Mouse (Mus musculus): ENCODE measurements around the gene Gm20388. TPM values are rescaled to one million over a fixed set of nuclear protein-coding genes. Genes with fewer than 3 reads are reported as not detected.

The Gm20388 gene
- polyA plus RNA-seq, 1 experiment from 2014 or later: not detected

DNA sequence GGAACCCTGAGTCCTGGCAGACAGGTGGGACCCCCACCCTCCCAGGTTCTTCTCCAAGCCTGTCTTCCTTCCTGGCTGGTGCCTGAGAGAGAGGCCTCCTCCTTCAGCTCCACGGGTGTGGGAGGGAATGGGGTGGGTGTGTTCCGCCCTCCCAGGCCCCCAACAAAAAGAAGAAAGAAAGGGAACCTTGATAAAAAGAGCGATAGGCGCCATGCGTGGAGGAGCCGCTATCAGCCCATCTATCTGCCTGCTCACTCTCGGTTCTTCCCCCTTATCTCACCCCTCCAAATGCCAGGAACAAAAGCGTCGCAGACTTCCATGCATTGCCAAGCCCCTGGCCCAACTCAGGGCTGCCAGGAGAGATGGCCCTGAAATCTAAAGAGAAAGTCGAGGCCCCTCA, 2382.8 kb downstream of the Gm20388 start:
- Histone ChIP-seq H3K9ac (ENCODE audit: low read length) (no peak overlapping the region), H3K4me3 (ENCODE audit: low read length) (no peak overlapping the region), H3K27me3 (ENCODE audit: control insufficient read depth, insufficient read depth, low read depth, low read length) (no peaks in the 10 kb centered on the region), H3K9me3 (ENCODE audit: control insufficient read depth, low read length) (no peaks in the 10 kb centered on the region), H3K27ac (ENCODE audit: low read length) (peak overlapping the region; percentile 31), H3K36me3 (ENCODE audit: control insufficient read depth, insufficient read depth, low read length) (no peaks in the 10 kb centered on the region), H3K4me2 (ENCODE audit: low read depth, low read length) (no peak overlapping the region), H3K4me1 (replicated peaks; ENCODE audit: control insufficient read depth, insufficient read depth, low read length) (peaks cover 37% of the 10 kb centered on the region)
- WGBS: 50% methylated on average over 10 of the region's 10 CpGs
- no peak for ATAC-seq (ENCODE audit: low read depth)

- no peak overlapping the region for H3K4me2 ChIP-seq (ENCODE audit: low read depth, low read length)
- H3K9ac ChIP-seq (ENCODE audit: low read length): no peak overlapping the region
- H3K27me3 ChIP-seq (ENCODE audit: control insufficient read depth, insufficient read depth, low read depth, low read length): no peaks in the 10 kb centered on the region
These were observed 2383.6 kb downstream of the Gm20388 start for GRCm38 (mm10) chr8:122294273-122294683.

DNA sequence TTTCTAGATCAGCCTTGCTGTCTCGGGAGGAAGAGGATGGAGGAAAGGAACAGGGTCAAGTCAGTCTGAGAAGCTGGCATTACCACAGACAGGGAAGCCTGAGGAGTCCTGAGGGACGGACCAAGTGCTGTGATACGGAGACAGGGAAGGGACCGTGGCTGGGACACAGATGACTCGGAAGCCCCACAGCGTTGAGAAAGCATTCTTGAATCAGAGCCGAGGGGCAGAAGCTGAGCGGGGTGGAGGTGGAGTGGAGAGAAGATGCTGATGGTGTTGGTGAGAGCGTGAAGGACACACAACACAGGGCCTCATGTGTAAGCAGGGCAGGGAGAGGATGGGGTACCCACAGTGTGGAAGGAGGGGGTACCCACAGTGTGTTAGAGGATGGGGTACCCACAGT, 2384.7 kb downstream of the Gm20388 start:
- Histone ChIP-seq H3K27ac (ENCODE audit: low read length) (no peak overlapping the region), H3K9me3 (ENCODE audit: control insufficient read depth, low read length) (no peaks in the 10 kb centered on the region), H3K4me1 (replicated peaks; ENCODE audit: control insufficient read depth, insufficient read depth, low read length) (peaks cover 36% of the 10 kb centered on the region), H3K36me3 (ENCODE audit: control insufficient read depth, insufficient read depth, low read length) (no peaks in the 10 kb centered on the region), H3K4me2 (ENCODE audit: low read depth, low read length) (no peak overlapping the region), H3K9ac (ENCODE audit: low read length) (no peak overlapping the region), H3K4me3 (ENCODE audit: low read length) (no peak overlapping the region), H3K27me3 (ENCODE audit: control insufficient read depth, insufficient read depth, low read depth, low read length) (no peaks in the 10 kb centered on the region)
- 55% methylated on average over 9 of the region's 9 CpGs for WGBS
- ATAC-seq (ENCODE audit: low read depth): no peak

More at GRCm38 (mm10) chr8:122294273-122294683, 2383.6 kb downstream of the Gm20388 start:
- Histone ChIP-seq H3K36me3 (ENCODE audit: control insufficient read depth, insufficient read depth, low read length) (no peaks in the 10 kb centered on the region), H3K4me3 (ENCODE audit: low read length) (no peak overlapping the region), H3K9me3 (ENCODE audit: control insufficient read depth, low read length) (no peaks in the 10 kb centered on the region), H3K27ac (ENCODE audit: low read length) (peak overlapping the region; percentile 83), H3K4me1 (replicated peaks; ENCODE audit: control insufficient read depth, insufficient read depth, low read length) (peaks cover 34% of the 10 kb centered on the region)
- peak; percentile 90 for ATAC-seq (ENCODE audit: low read depth)
- 5% methylated on average over 7 of the region's 7 CpGs for WGBS

DNA sequence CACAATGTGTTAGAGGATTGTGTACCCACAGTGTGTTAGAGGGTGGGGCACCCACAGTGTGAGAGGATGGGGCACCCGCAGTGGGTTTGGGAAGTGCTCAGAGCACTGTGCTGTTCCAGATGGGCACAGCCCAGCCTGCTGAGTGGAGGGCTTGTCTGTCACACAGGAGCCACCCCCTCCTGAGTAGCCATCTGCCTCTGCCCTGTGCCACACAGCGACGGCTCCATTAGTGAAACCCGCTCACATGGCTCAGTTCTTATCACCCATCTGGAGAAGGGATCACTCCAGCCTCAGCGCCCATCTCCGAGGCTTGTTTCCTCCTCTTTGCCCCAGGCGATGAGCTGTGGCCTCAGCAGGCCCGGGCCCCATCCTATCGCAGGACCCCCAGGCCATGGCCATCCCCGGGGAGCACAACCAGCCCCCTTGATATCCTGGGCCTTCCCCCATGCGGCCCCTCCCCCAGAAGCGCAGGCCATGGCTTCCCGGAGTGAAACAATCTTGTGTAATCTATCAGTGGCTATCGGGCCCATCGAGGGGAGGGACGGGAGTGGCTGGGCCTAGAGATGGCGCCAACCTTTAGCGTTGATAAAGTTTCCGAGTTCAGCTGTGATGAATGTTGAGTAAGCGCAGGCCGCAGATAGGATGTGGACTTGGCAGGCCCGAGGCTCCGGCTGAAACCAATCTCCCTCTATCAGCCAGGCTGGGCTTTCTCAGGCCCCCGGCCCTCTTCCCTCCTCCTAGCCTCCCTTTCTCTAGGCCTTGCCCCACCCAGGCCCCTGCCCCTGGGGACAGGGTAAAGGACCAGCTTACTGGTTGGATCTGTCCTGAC, 2385.7 kb downstream of the Gm20388 start:
- no peaks in the 10 kb centered on the region for H3K27me3 ChIP-seq (ENCODE audit: control insufficient read depth, insufficient read depth, low read depth, low read length)
- 0 out of 2 replicates have a peak overlapping the region, but pooled peaks have one; percentile 8 for H3K27ac ChIP-seq (ENCODE audit: low read length)
- H3K4me2 ChIP-seq (ENCODE audit: low read depth, low read length): no peak overlapping the region
- 0 out of 2 replicates have a peak, but pooled peaks have one; percentile 6 for ATAC-seq (ENCODE audit: low read depth)
- WGBS: 23% methylated on average over 24 of the region's 24 CpGs
- H3K9ac ChIP-seq (ENCODE audit: low read length): peak overlapping the region; percentile 35; the same call in 1 of the 2 replicates
- no peaks in the 10 kb centered on the region for H3K36me3 ChIP-seq (ENCODE audit: control insufficient read depth, insufficient read depth, low read length)
- no peaks in the 10 kb centered on the region for H3K9me3 ChIP-seq (ENCODE audit: control insufficient read depth, low read length)
- H3K4me1 ChIP-seq (replicated peaks; ENCODE audit: control insufficient read depth, insufficient read depth, low read length): peaks cover 33% of the 10 kb centered on the region
- H3K4me3 ChIP-seq (ENCODE audit: low read length): no peak overlapping the region

DNA sequence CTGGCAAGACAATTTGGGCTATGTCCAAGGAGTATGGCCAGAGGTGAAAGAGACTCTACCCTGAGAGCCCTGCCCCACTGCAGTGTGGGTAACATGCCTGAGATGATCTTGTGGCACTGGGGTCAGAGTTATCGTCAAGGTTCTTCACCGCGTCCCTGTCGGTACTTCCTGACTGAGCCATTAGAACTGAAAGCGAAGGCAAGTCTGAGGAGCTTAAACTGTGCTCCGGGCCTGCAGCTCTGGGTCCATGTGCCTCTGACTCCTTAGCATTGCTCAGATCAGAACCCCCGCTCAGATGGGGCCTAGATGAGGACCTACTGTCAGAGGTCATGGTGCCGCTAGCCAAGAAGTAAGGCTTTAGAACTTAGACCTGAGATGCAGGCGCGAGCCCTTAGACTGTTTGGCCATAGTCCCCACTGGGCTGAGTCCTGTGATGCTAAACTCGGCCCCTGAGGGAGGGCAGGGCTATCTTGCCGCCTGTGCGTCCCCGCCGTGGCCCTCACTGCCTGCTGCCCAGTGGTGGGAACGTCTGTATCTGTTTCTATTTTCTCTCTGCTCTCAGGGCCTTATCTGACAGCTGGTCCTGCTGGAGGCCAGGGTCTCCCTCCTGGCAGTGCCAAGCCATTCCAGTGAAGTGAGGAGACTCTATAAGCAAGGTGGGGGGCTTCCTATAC, 2389.1 kb downstream of the Gm20388 start:
- WGBS: 63% methylated on average over 16 of the region's 16 CpGs
- Histone ChIP-seq H3K4me2 (ENCODE audit: low read depth, low read length) (no peak overlapping the region), H3K9me3 (ENCODE audit: control insufficient read depth, low read length) (no peaks in the 10 kb centered on the region), H3K36me3 (ENCODE audit: control insufficient read depth, insufficient read depth, low read length) (no peaks in the 10 kb centered on the region), H3K27me3 (ENCODE audit: control insufficient read depth, insufficient read depth, low read depth, low read length) (no peaks in the 10 kb centered on the region), H3K27ac (ENCODE audit: low read length) (no peak overlapping the region), H3K4me1 (replicated peaks; ENCODE audit: control insufficient read depth, insufficient read depth, low read length) (peaks cover 36% of the 10 kb centered on the region), H3K9ac (ENCODE audit: low read length) (0 out of 2 replicates have a peak overlapping the region, but pooled peaks have one; percentile 2), H3K4me3 (ENCODE audit: low read length) (no peak overlapping the region)
- ATAC-seq (ENCODE audit: low read depth): no peak

DNA sequence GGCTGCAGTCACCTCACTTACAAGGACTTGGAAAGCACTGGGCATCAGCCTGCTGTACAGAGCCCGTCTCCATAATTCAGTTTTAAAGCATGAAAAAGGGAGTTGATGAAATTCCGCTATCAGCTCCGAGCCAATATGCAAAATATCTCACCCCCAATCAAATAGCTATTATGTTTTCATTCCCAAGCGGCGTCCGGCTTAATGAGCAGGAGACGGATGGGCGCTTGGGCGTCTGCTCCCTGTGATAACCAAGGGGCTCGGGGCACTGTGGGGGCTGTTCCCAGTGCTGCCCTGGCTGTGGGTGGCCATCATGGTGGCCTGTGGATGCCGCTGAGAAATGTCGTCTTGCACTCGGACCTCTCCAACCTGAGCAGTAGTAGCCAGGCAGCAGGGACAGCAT, 2390.4 kb downstream of the Gm20388 start:
- no peak for ATAC-seq (ENCODE audit: low read depth)
- 74% methylated on average over 13 of the region's 13 CpGs for WGBS
- Histone ChIP-seq H3K36me3 (ENCODE audit: control insufficient read depth, insufficient read depth, low read length) (no peaks in the 10 kb centered on the region), H3K4me1 (replicated peaks; ENCODE audit: control insufficient read depth, insufficient read depth, low read length) (peaks cover 27% of the 10 kb centered on the region), H3K9me3 (ENCODE audit: control insufficient read depth, low read length) (no peaks in the 10 kb centered on the region), H3K4me2 (ENCODE audit: low read depth, low read length) (no peak overlapping the region), H3K27ac (ENCODE audit: low read length) (no peak overlapping the region), H3K27me3 (ENCODE audit: control insufficient read depth, insufficient read depth, low read depth, low read length) (no peaks in the 10 kb centered on the region), H3K9ac (ENCODE audit: low read length) (no peak overlapping the region), H3K4me3 (ENCODE audit: low read length) (no peak overlapping the region)

GRCm38 (mm10) chr8:122301866-122302265, 2391.2 kb downstream of the Gm20388 start:
- no peak overlapping the region for H3K27ac ChIP-seq (ENCODE audit: low read length)

DNA sequence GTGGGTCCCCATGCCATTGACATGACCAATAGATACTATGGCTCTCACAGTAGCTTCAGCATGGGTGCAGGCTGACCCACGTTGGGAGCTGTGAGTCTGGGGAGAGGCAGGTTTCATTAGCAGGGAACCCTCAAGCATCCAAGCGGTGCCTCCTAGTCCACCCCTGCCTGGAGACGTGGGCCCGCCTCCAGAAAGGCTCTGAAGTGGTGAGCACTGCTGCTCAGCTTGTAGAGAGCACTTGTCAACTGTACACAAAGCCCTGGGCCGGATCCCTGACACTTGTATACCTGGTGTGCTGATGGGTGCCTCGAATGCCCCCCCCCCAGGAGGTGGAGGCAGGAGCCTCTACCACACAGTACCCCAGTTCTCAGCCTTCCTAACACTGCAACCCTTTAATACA, 2392.8 kb downstream of the Gm20388 start:
- Histone ChIP-seq H3K4me1 (replicated peaks; ENCODE audit: control insufficient read depth, insufficient read depth, low read length) (peaks cover 17% of the 10 kb centered on the region), H3K27ac (ENCODE audit: low read length) (no peak overlapping the region), H3K27me3 (ENCODE audit: control insufficient read depth, insufficient read depth, low read depth, low read length) (no peaks in the 10 kb centered on the region), H3K4me3 (ENCODE audit: low read length) (no peak overlapping the region), H3K36me3 (ENCODE audit: control insufficient read depth, insufficient read depth, low read length) (peaks cover 1% of the 10 kb centered on the region; the same call in 1 of the 2 replicates), H3K9ac (ENCODE audit: low read length) (no peak overlapping the region), H3K9me3 (ENCODE audit: control insufficient read depth, low read length) (no peaks in the 10 kb centered on the region), H3K4me2 (ENCODE audit: low read depth, low read length) (no peak overlapping the region)
- 55% methylated on average over 6 of the region's 6 CpGs for WGBS
- ATAC-seq (ENCODE audit: low read depth): peak; percentile 79

More at GRCm38 (mm10) chr8:122301866-122302265, 2391.2 kb downstream of the Gm20388 start:
- WGBS: 71% methylated on average over 5 of the region's 5 CpGs
- Histone ChIP-seq H3K27me3 (ENCODE audit: control insufficient read depth, insufficient read depth, low read depth, low read length) (no peaks in the 10 kb centered on the region), H3K4me3 (ENCODE audit: low read length) (no peak overlapping the region), H3K4me1 (replicated peaks; ENCODE audit: control insufficient read depth, insufficient read depth, low read length) (peaks cover 21% of the 10 kb centered on the region), H3K36me3 (ENCODE audit: control insufficient read depth, insufficient read depth, low read length) (no peaks in the 10 kb centered on the region), H3K9me3 (ENCODE audit: control insufficient read depth, low read length) (no peaks in the 10 kb centered on the region), H3K9ac (ENCODE audit: low read length) (no peak overlapping the region), H3K4me2 (ENCODE audit: low read depth, low read length) (no peak overlapping the region)
- no peak for ATAC-seq (ENCODE audit: low read depth)

DNA sequence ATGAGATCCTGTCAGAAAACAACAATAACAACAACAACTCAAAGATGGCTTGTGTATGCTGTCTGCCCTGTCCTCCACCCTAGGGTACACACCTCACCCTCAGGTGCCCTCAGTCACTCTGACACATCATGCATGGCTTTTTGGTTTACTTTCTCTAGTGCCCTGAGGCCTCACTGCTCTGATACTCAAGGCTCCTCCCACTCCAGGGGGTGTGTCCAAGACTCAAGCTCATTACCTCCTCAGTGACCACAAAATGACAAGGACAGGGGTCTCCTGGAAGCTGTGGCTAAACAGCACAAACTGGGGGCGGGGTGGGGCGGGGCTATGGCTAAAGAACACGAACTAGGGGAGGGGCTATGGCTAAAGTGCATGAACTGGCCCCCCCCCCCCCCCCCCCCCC, 2393.4 kb downstream of the Gm20388 start:
- H3K9ac ChIP-seq (ENCODE audit: low read length): no peak overlapping the region
- H3K4me2 ChIP-seq (ENCODE audit: low read depth, low read length): no peak overlapping the region
- H3K27ac ChIP-seq (ENCODE audit: low read length): 0 out of 2 replicates have a peak overlapping the region, but pooled peaks have one; percentile 5
- no peak overlapping the region for H3K4me3 ChIP-seq (ENCODE audit: low read length)
- H3K9me3 ChIP-seq (ENCODE audit: control insufficient read depth, low read length): no peaks in the 10 kb centered on the region
- H3K4me1 ChIP-seq (replicated peaks; ENCODE audit: control insufficient read depth, insufficient read depth, low read length): peaks cover 17% of the 10 kb centered on the region
- ATAC-seq (ENCODE audit: low read depth): peak; percentile 18
- peaks cover 3% of the 10 kb centered on the region; the same call in 1 of the 2 replicates for H3K36me3 ChIP-seq (ENCODE audit: control insufficient read depth, insufficient read depth, low read length)
- WGBS: 44% methylated on average over 3 of the region's 3 CpGs
- H3K27me3 ChIP-seq (ENCODE audit: control insufficient read depth, insufficient read depth, low read depth, low read length): no peaks in the 10 kb centered on the region
